Mouse (Mus musculus) embryonic facial prominence, embryonic 11.5 days (tissue): Measurements from ENCODE around the gene Slc38a7. TPM values are rescaled to one million over a fixed set of nuclear protein-coding genes. Genes with fewer than 3 reads are reported as not detected.

Experiments used
- ATAC-seq: fragments of 200-750 bp; cut with Nextera tagmentation; replicated peaks from 2 replicates; pipeline ENCODE4 v1.8.0; 2017; ENCODE audit warnings: low read depth; ENCODE audit not compliant: insufficient number of reproducible peaks, low FRiP score, low TSS enrichment
- DNase-seq: peaks from one replicate; pipeline ENCODE4 v3.0.0-alpha.2; 2015; ENCODE audit warnings: low spot score
- H3K27ac ChIP-seq: fragments of 300-500 bp; sonication (generic); replicated peaks from 2 replicates; pipeline ENCODE4 v1.5.1; 2014; ENCODE audit warnings: mild to moderate bottlenecking, low read depth, low read length, control low read depth
- H3K27me3 ChIP-seq: fragments of 300-500 bp; sonication (generic); 2 replicates; pipeline ENCODE4 v1.6.1; 2014; ENCODE audit warnings: mild to moderate bottlenecking, low read length, moderate library complexity, mixed read lengths; ENCODE audit not compliant: control insufficient read depth, insufficient read depth
- H3K36me3 ChIP-seq: fragments of 300-500 bp; sonication (generic); replicated peaks from 2 replicates; pipeline ENCODE4 v1.6.1; 2014; ENCODE audit warnings: low read depth, mild to moderate bottlenecking, low read length, moderate library complexity, mixed read lengths; ENCODE audit not compliant: control insufficient read depth, insufficient read depth
- H3K4me1 ChIP-seq: fragments of 300-500 bp; sonication (generic); 2 replicates; pipeline ENCODE4 v1.6.1; 2014; ENCODE audit warnings: low read length, mixed read lengths; ENCODE audit not compliant: control insufficient read depth, insufficient read depth
- H3K4me2 ChIP-seq: fragments of 300-500 bp; sonication (generic); 2 replicates; pipeline ENCODE4 v1.6.1; 2014; ENCODE audit warnings: low read depth, mild to moderate bottlenecking, control low read depth, low read length, moderate library complexity
- H3K4me3 ChIP-seq: fragments of 300-500 bp; sonication (generic); 2 replicates; pipeline ENCODE4 v1.5.1; 2014; ENCODE audit warnings: low read depth, low read length, control low read depth
- H3K9ac ChIP-seq: fragments of 300-500 bp; sonication (generic); replicated peaks from 2 replicates; pipeline ENCODE4 v1.6.1; 2014; ENCODE audit warnings: mild to moderate bottlenecking, control low read depth, low read length
- H3K9me3 ChIP-seq: fragments of 300-500 bp; sonication (generic); replicated peaks from 2 replicates; pipeline ENCODE4 v1.6.1; 2016; ENCODE audit warnings: mild to moderate bottlenecking, low read length, inconsistent platforms, mixed read lengths; ENCODE audit not compliant: control insufficient read depth
- WGBS: fragments of 180-500 bp; shearing (Covaris S2); extraction: QIAGEN DNeasy Blood & Tissue Kit; methylation state at CpG from one replicate; pipeline ENCODE4 v1.1.7; 2014; 5-methylcytosine and 5-hydroxymethylcytosine counted together
- polyA plus RNA-seq: library from polyadenylated mRNA; unstranded; fragments of >200 nt; fragmentation: Nextera tagmentation; extraction: Ambion mirVana; gene quantifications from 2 replicates; pipeline ENCODE4 v1.2.1, GENCODE M21; 2014

Slc38a7 gene
- polyA plus RNA-seq, 1 experiment from 2014 or later: 15.4 TPM

- no peak overlapping the region for H3K4me3 ChIP-seq
- no peak for ATAC-seq
- H3K9ac ChIP-seq: no peak overlapping the region
- H3K27me3 ChIP-seq: no peaks in the 10 kb centered on the region
- H3K27ac ChIP-seq: no peak overlapping the region
- no peak for DNase-seq
- 74% methylated on average over 5 of the region's 5 CpGs for WGBS
- H3K4me1 ChIP-seq: peaks cover 3% of the 10 kb centered on the region; the same call in 1 of the 2 replicates
- no peaks in the 10 kb centered on the region for H3K9me3 ChIP-seq
- H3K36me3 ChIP-seq: no peaks in the 10 kb centered on the region
- no peak overlapping the region for H3K4me2 ChIP-seq
Measured at GRCm38 (mm10) chr8:95885271-95885841, 32.0 kb upstream of the Slc38a7 start.

GRCm38 (mm10) chr8:95884491-95884890 lies 31.2 kb upstream of the Slc38a7 start:
- Histone ChIP-seq H3K36me3 (no peaks in the 10 kb centered on the region), H3K4me2 (no peak overlapping the region), H3K27me3 (no peaks in the 10 kb centered on the region), H3K4me1 (peaks cover 3% of the 10 kb centered on the region; the same call in 1 of the 2 replicates), H3K4me3 (no peak overlapping the region), H3K9me3 (no peaks in the 10 kb centered on the region), H3K9ac (no peak overlapping the region), H3K27ac (no peak overlapping the region)
- WGBS: 83% methylated on average over 12 of the region's 12 CpGs
- ATAC-seq (no peak), DNase-seq (no peak)

- no peak overlapping the region for H3K27ac ChIP-seq
- 94% methylated on average over 9 of the region's 9 CpGs for WGBS
- H3K4me3 ChIP-seq: no peak overlapping the region
- H3K27me3 ChIP-seq: no peaks in the 10 kb centered on the region
- DNase-seq (no peak), ATAC-seq (no peak)
- H3K9ac ChIP-seq: no peak overlapping the region
- H3K36me3 ChIP-seq: no peaks in the 10 kb centered on the region; the same call in 1 of the 2 replicates
- H3K4me1 ChIP-seq: peaks cover 2% of the 10 kb centered on the region; the same call in 1 of the 2 replicates
- H3K9me3 ChIP-seq: no peaks in the 10 kb centered on the region
- H3K4me2 ChIP-seq: no peak overlapping the region
Measured at GRCm38 (mm10) chr8:95882191-95882590, 28.9 kb upstream of the Slc38a7 start.

DNA sequence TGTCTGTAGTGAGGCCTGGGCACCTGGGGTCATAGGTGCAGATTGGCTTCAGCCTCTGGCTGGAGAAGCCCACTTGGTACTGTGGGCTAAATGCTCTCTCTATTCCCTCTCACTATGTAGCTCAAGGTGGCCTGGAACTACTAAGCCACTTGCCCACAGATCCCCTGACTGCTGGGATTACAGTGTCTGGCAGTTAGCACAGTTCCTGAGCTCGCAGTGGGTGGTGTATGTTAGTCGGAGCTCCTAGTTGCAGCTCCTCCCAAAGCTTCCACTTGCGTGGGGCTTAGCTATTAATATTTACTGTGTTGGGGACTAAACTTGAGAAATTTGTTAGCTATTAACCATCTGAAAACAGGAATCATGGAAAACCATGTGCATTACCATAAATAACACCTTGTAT lies 28.2 kb upstream of the Slc38a7 start:
- no peaks in the 10 kb centered on the region for H3K9me3 ChIP-seq
- no peak overlapping the region for H3K9ac ChIP-seq
- no peaks in the 10 kb centered on the region for H3K27me3 ChIP-seq
- ATAC-seq: no peak
- no peak for DNase-seq
- no peak overlapping the region for H3K4me3 ChIP-seq
- no peak overlapping the region for H3K4me2 ChIP-seq
- H3K27ac ChIP-seq: no peak overlapping the region
- H3K36me3 ChIP-seq: no peaks in the 10 kb centered on the region; the same call in 1 of the 2 replicates
- H3K4me1 ChIP-seq: no peaks in the 10 kb centered on the region
- WGBS: 90% methylated on average over 3 of the region's 3 CpGs

GRCm38 (mm10) chr8:95879823-95880222 lies 26.5 kb upstream of the Slc38a7 start:
- Histone ChIP-seq H3K36me3 (peaks cover 6% of the 10 kb centered on the region), H3K27me3 (no peaks in the 10 kb centered on the region), H3K4me1 (no peaks in the 10 kb centered on the region), H3K9ac (no peak overlapping the region), H3K4me3 (no peak overlapping the region), H3K4me2 (no peak overlapping the region), H3K27ac (no peak overlapping the region), H3K9me3 (no peaks in the 10 kb centered on the region)
- no peak for DNase-seq
- no peak for ATAC-seq
- WGBS: 91% methylated on average over 4 of the region's 4 CpGs

DNA sequence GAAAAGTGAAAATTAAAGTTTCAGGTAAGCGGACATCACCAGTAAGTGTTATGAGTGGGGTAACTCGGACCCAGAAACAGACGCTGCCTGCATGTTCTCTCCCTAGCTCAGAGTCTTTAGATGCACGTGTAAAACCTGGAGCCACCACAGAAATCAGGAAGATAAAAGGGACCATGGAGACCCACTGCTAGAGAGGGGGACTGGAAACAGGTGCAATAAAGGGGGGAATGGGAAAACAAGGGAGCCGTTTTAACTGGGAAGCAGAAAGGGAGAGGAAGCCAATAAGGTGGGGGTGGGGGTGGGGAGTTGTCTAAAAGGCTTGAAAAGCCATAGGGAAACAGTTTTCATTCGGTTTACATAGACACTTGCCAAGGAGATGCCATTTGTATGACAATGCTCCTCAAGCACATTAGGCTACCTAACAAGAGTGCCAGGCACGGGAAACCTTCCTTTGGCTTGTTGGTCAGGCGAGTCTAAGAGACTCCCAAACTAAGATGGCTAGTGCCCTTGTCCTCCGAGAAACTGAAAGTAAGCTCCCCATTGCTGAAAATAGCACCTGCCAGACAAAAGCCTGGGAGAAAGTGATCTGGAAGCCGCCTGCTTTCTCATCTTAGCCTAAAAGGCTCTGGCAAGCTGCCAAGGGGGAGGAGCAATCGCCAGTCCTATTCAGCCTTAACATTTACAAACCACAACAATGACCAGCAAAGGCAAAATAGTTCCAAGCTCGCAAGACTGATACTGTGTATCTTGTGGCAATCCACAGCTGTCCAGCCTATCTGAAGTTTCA lies 25.0 kb upstream of the Slc38a7 start:
- peak; percentile 53 for DNase-seq
- H3K4me2 ChIP-seq: no peak overlapping the region
- H3K4me3 ChIP-seq: no peak overlapping the region

GRCm38 (mm10) chr8:95875270-95875669 lies 21.9 kb upstream of the Slc38a7 start:
- Histone ChIP-seq H3K36me3 (peaks cover 9% of the 10 kb centered on the region), H3K4me2 (no peak overlapping the region), H3K9me3 (no peaks in the 10 kb centered on the region), H3K27me3 (no peaks in the 10 kb centered on the region), H3K27ac (no peak overlapping the region), H3K4me3 (no peak overlapping the region), H3K4me1 (no peaks in the 10 kb centered on the region), H3K9ac (no peak overlapping the region)
- no peak for ATAC-seq
- WGBS: 96% methylated on average over 7 of the region's 7 CpGs
- no peak for DNase-seq

More for the DNA sequence above, 25.0 kb upstream of the Slc38a7 start:
- 67% methylated on average over 12 of the region's 12 CpGs for WGBS
- no peak overlapping the region for H3K9ac ChIP-seq
- H3K9me3 ChIP-seq: no peaks in the 10 kb centered on the region
- no peaks in the 10 kb centered on the region for H3K27me3 ChIP-seq
- peaks cover 9% of the 10 kb centered on the region for H3K36me3 ChIP-seq
- ATAC-seq: peak; percentile 65; the same call in 1 of the 2 replicates
- H3K4me1 ChIP-seq: no peaks in the 10 kb centered on the region
- no peak overlapping the region for H3K27ac ChIP-seq

- 96% methylated on average over 16 of the region's 16 CpGs for WGBS
- Histone ChIP-seq H3K4me3 (no peak overlapping the region), H3K9ac (no peak overlapping the region), H3K27ac (no peak overlapping the region), H3K36me3 (peaks cover 15% of the 10 kb centered on the region), H3K9me3 (no peaks in the 10 kb centered on the region), H3K4me2 (no peak overlapping the region), H3K4me1 (no peaks in the 10 kb centered on the region), H3K27me3 (no peaks in the 10 kb centered on the region)
- DNase-seq: no peak
- no peak for ATAC-seq
Measured at GRCm38 (mm10) chr8:95871690-95872089, 18.4 kb upstream of the Slc38a7 start.
